Mouse (Mus musculus) megakaryocyte-erythroid progenitor cell, adult 5-6 weeks (primary cell): ENCODE results near the gene Hivep3. TPM values are rescaled to one million over a fixed set of nuclear protein-coding genes. Genes with fewer than 3 reads are reported as not detected.

Experiments
- ATAC-seq: replicated peaks from 2 replicates; pipeline ENCODE4 v1.8.0; 2016; ENCODE audit warnings: mild to moderate bottlenecking, inconsistent platforms; ENCODE audit not compliant: severe bottlenecking, poor library complexity, low FRiP score, low TSS enrichment
- total RNA-seq, 2 experiments: library from RNA; stranded (forward) in 1 of 2; stranded (reverse) in 1 of 2; fragments of 200-1000, 215-1000 nt in 1 of 2; fragments of >200 nt in 1 of 2; fragmentation: Nextera tagmentation in 1 of 2; gene quantifications; 2 replicates each; pipeline ENCODE4 v1.2.3; 2014 to 2017

Gene Hivep3
- total RNA-seq, 2 experiments from 2014 or later: 2.5 to 2.9 TPM

GRCm38 (mm10) chr4:119813500-119814184 lies 80.1 kb downstream of the Hivep3 start:
- ATAC-seq: no peak

- no peak for ATAC-seq
These were observed 80.9 kb downstream of the Hivep3 start for GRCm38 (mm10) chr4:119814185-119815132.

- no peak for ATAC-seq
These were observed 81.7 kb downstream of the Hivep3 start for GRCm38 (mm10) chr4:119815133-119815792.

- no peak for ATAC-seq
These were observed 82.2 kb downstream of the Hivep3 start for GRCm38 (mm10) chr4:119815793-119816161.

GRCm38 (mm10) chr4:119816620-119817356 lies 83.2 kb downstream of the Hivep3 start:
- ATAC-seq: no peak

GRCm38 (mm10) chr4:119825956-119826355 lies 92.4 kb downstream of the Hivep3 start:
- no peak for ATAC-seq

GRCm38 (mm10) chr4:119828386-119828785 lies 94.8 kb downstream of the Hivep3 start:
- no peak for ATAC-seq

GRCm38 (mm10) chr4:119828996-119829395 lies 95.4 kb downstream of the Hivep3 start:
- ATAC-seq: no peak

- ATAC-seq: no peak
These were observed 99.7 kb downstream of the Hivep3 start for GRCm38 (mm10) chr4:119833333-119833732.

GRCm38 (mm10) chr4:119833884-119834283 lies 100.3 kb downstream of the Hivep3 start:
- ATAC-seq: no peak

GRCm38 (mm10) chr4:119836181-119836580 lies 102.6 kb downstream of the Hivep3 start:
- no peak for ATAC-seq

GRCm38 (mm10) chr4:119837505-119838065 lies 104.0 kb downstream of the Hivep3 start:
- no peak for ATAC-seq

GRCm38 (mm10) chr4:119838308-119838707 lies 104.7 kb downstream of the Hivep3 start:
- ATAC-seq: no peak

GRCm38 (mm10) chr4:119843294-119843693 lies 109.7 kb downstream of the Hivep3 start:
- ATAC-seq: no peak

- no peak for ATAC-seq
These were observed 110.7 kb downstream of the Hivep3 start for GRCm38 (mm10) chr4:119844267-119844666.

GRCm38 (mm10) chr4:119845596-119846161 lies 112.1 kb downstream of the Hivep3 start:
- no peak for ATAC-seq

GRCm38 (mm10) chr4:119852483-119852882 lies 118.9 kb downstream of the Hivep3 start:
- no peak for ATAC-seq

- 0 out of 2 replicates have a peak, but pooled peaks have one; percentile 36 for ATAC-seq
These were observed 120.9 kb downstream of the Hivep3 start for GRCm38 (mm10) chr4:119854307-119855144.
